In genomic region chr4:88344468-88344867, GRCm38 (mm10) we compare ENCODE assay signal across 14 mouse cellular contexts.
DNase-seq lines count a peak whose midpoint lies in the region; ATAC-seq lines count a peak whose summit lies in the region.
"Had no signal": no experiment of that assay in that cellular context is flagged by ENCODE, and none has a peak within 500 bp of the region (broad histone marks: within the 10 kb centered on the region; RNA-seq: fewer than 3 reads in every experiment).

No protein-coding gene starts in this region.

- no peaks in the 10 kb centered on the region for H3K4me1 ChIP-seq in hindbrain, embryonic 12.5 days
- H3K4me1 ChIP-seq in hindbrain, embryonic 11.5 days (replicated peaks; ENCODE audit: control insufficient read depth, insufficient read depth, low read length), result no peaks in the 10 kb centered on the region
- peaks cover 12% of the 10 kb centered on the region for H3K4me1 ChIP-seq in hindbrain, embryonic 14.5 days (replicated peaks; ENCODE audit: control insufficient read depth, insufficient read depth, low read length)
- H3K4me1 ChIP-seq: liver, embryonic 13.5 days had no signal

- DNase-seq in hindbrain, embryonic 11.5 days (ENCODE audit: low spot score), result no peak
- DNase-seq in hindbrain, embryonic 14.5 days (ENCODE audit: low spot score), result peak; percentile 74
- DNase-seq in left cerebral cortex, postnatal 36 days (ENCODE audit: low spot score in 2 of 2), result peak; percentile 36 to 38
- DNase-seq in right cerebral cortex, postnatal 10 days (ENCODE audit: low spot score in 2 of 2), result peak; percentile 60 to 74
- no peak for DNase-seq in adrenal gland, postnatal 25 days
- DNase-seq in spleen, postnatal 4 days (ENCODE audit: low spot score in 2 of 2), result no peak
- DNase-seq: adrenal gland, postnatal 10 days; gastrocnemius, postnatal 25 days; kidney, postnatal 25 days; liver, embryonic 13.5 days; lung, postnatal 4 days had no signal

- H3K36me3 ChIP-seq in hindbrain, embryonic 12.5 days, result no peaks in the 10 kb centered on the region
- no peaks in the 10 kb centered on the region for H3K36me3 ChIP-seq in hindbrain, embryonic 11.5 days (ENCODE audit: control insufficient read depth, insufficient read depth, low read length)
- H3K36me3 ChIP-seq in hindbrain, embryonic 14.5 days (replicated peaks; ENCODE audit: control insufficient read depth, insufficient read depth), result no peaks in the 10 kb centered on the region
- H3K36me3 ChIP-seq: liver, embryonic 13.5 days had no signal

- H3K4me2 ChIP-seq in hindbrain, embryonic 12.5 days (replicated peaks), result no peak overlapping the region
- no peak overlapping the region for H3K4me2 ChIP-seq in hindbrain, embryonic 11.5 days (replicated peaks; ENCODE audit: low read depth, low read length)
- H3K4me2 ChIP-seq in hindbrain, embryonic 14.5 days (replicated peaks), result peak overlapping the region; percentile 17; the same call in 1 of the 2 replicates
- H3K4me2 ChIP-seq: liver, embryonic 13.5 days had no signal

- H3K27ac ChIP-seq in hindbrain, embryonic 12.5 days, result no peak overlapping the region
- H3K27ac ChIP-seq in hindbrain, embryonic 11.5 days (ENCODE audit: low read depth, low read length), result no peak overlapping the region
- peak overlapping the region; percentile 65 for H3K27ac ChIP-seq in hindbrain, embryonic 14.5 days
- H3K27ac ChIP-seq: liver, embryonic 13.5 days had no signal

- no peaks in the 10 kb centered on the region for H3K9me3 ChIP-seq in hindbrain, embryonic 12.5 days (replicated peaks)
- no peaks in the 10 kb centered on the region for H3K9me3 ChIP-seq in hindbrain, embryonic 11.5 days (ENCODE audit: control insufficient read depth, low read length)
- no peaks in the 10 kb centered on the region for H3K9me3 ChIP-seq in hindbrain, embryonic 14.5 days (ENCODE audit: control insufficient read depth, low read length)
- H3K9me3 ChIP-seq: liver, embryonic 13.5 days had no signal

- WGBS in hindbrain, embryonic 12.5 days, result 65% methylated on average over 11 of the region's 11 CpGs
- 76% methylated on average over 11 of the region's 11 CpGs for WGBS in hindbrain, embryonic 11.5 days
- WGBS in hindbrain, embryonic 14.5 days, result 32% methylated on average over 11 of the region's 11 CpGs

- no peak overlapping the region for H3K9ac ChIP-seq in hindbrain, embryonic 12.5 days
- H3K9ac ChIP-seq in hindbrain, embryonic 11.5 days (ENCODE audit: low read depth, low read length), result no peak overlapping the region
- 0 out of 2 replicates have a peak overlapping the region, but pooled peaks have one; percentile 25 for H3K9ac ChIP-seq in hindbrain, embryonic 14.5 days
- H3K9ac ChIP-seq: liver, embryonic 13.5 days had no signal

- no peaks in the 10 kb centered on the region for H3K27me3 ChIP-seq in hindbrain, embryonic 12.5 days
- no peaks in the 10 kb centered on the region for H3K27me3 ChIP-seq in hindbrain, embryonic 11.5 days (ENCODE audit: control insufficient read depth, insufficient read depth, low read length)
- no peaks in the 10 kb centered on the region for H3K27me3 ChIP-seq in hindbrain, embryonic 14.5 days (ENCODE audit: control insufficient read depth, insufficient read depth, low read length)
- H3K27me3 ChIP-seq: liver, embryonic 13.5 days had no signal

- intact Hi-C loops in left cerebral cortex, postnatal 36 days (cut with DNase I), result no loop called here

- no peak overlapping the region for H3K4me3 ChIP-seq in hindbrain, embryonic 12.5 days
- no peak overlapping the region for H3K4me3 ChIP-seq in hindbrain, embryonic 11.5 days (ENCODE audit: low read depth, low read length)
- H3K4me3 ChIP-seq in hindbrain, embryonic 14.5 days (replicated peaks; ENCODE audit: low read length), result no peak overlapping the region
- H3K4me3 ChIP-seq: erythroblast, embryonic 14.5 days; liver, embryonic 13.5 days had no signal

- ATAC-seq in hindbrain, embryonic 12.5 days (ENCODE audit: low FRiP score), result peak; percentile 60; the same call in 1 of the 2 replicates
- ATAC-seq in hindbrain, embryonic 11.5 days (ENCODE audit: low FRiP score), result no peak
- ATAC-seq in hindbrain, embryonic 14.5 days (ENCODE audit: low FRiP score), result peak; percentile 62; the same call in 1 of the 2 replicates
- ATAC-seq in granulocyte monocyte progenitor cell, adult 5-6 weeks (replicated peaks; ENCODE audit: poor library complexity, severe bottlenecking), result no peak

Comparison
In these comparisons a context has a peak if more than half of its experiments do, and no peak if none do; other contexts are left out.
1. ATAC-seq: peak in hindbrain, embryonic 12.5 days (single experiment) and hindbrain, embryonic 14.5 days (single experiment); none in hindbrain, embryonic 11.5 days (single experiment) and granulocyte monocyte progenitor cell, adult 5-6 weeks (single experiment).
2. DNase-seq: peak in hindbrain, embryonic 14.5 days (single experiment), left cerebral cortex, postnatal 36 days (2 of 2) and right cerebral cortex, postnatal 10 days (2 of 2); none in hindbrain, embryonic 11.5 days (single experiment), adrenal gland, postnatal 25 days (single experiment) and spleen, postnatal 4 days (0 of 2).